Mouse (Mus musculus) heart, embryonic 10.5 days (tissue): Measurements from ENCODE around the gene Pth2. TPM values are rescaled to one million over a fixed set of nuclear protein-coding genes. Genes with fewer than 3 reads are reported as not detected.

Experiments
- DNase-seq: peaks from one replicate; pipeline ENCODE4 v3.0.0-alpha.2; 2017; ENCODE audit warnings: low spot score
- H3K27ac ChIP-seq: fragments of 300-500 bp; sonication (generic); 2 replicates; pipeline ENCODE4 v1.5.1; 2016; ENCODE audit warnings: mild to moderate bottlenecking
- H3K27me3 ChIP-seq: fragments of 300-500 bp; sonication (generic); 2 replicates; pipeline ENCODE4 v1.6.1; 2016; ENCODE audit warnings: mild to moderate bottlenecking; ENCODE audit not compliant: poor library complexity, insufficient read depth, severe bottlenecking
- H3K36me3 ChIP-seq: fragments of 300-500 bp; sonication (generic); 2 replicates; pipeline ENCODE4 v1.6.1; 2016; ENCODE audit warnings: mild to moderate bottlenecking, moderate library complexity
- H3K4me1 ChIP-seq: fragments of 300-500 bp; sonication (generic); 2 replicates; pipeline ENCODE4 v1.6.1; 2016; ENCODE audit warnings: mild to moderate bottlenecking
- H3K4me3 ChIP-seq: fragments of 300-500 bp; sonication (generic); 2 replicates; pipeline ENCODE4 v1.5.1; 2016; ENCODE audit warnings: mild to moderate bottlenecking, moderate library complexity
- H3K9me3 ChIP-seq: fragments of 300-500 bp; sonication (generic); 2 replicates; pipeline ENCODE4 v1.6.1; 2016; ENCODE audit warnings: mild to moderate bottlenecking, moderate library complexity
- whole genome bisulfite sequencing: fragments of 180-500 bp; shearing (Covaris S2); methylation state at CpG from one replicate; pipeline ENCODE4 v1.1.7; 2016; 5-methylcytosine and 5-hydroxymethylcytosine counted together
- polyA plus RNA-seq: library from polyadenylated mRNA; unstranded; fragments of >200 nt; fragmentation: Nextera tagmentation; extraction: Ambion mirVana; gene quantifications from 2 replicates; pipeline ENCODE4 v1.2.1, GENCODE M21; 2016

Gene Pth2
- polyA plus RNA-seq, result 0.41 TPM in 1 of 2 replicates, not detected in the other

- peaks cover 33% of the 10 kb centered on the region for H3K4me1 ChIP-seq
- H3K36me3 ChIP-seq, result no peaks in the 10 kb centered on the region
- H3K9me3 ChIP-seq, result no peaks in the 10 kb centered on the region
- 22% methylated on average over 20 of the region's 20 CpGs for WGBS
- H3K4me3 ChIP-seq, result peak within 1 kb of the TSS; percentile 49
- peaks cover 100% of the 10 kb centered on the region for H3K27me3 ChIP-seq
- no peak within 1 kb of the TSS for H3K27ac ChIP-seq
- DNase-seq, result no peak
These were observed at the start of gene Pth2 for GRCm38 (mm10) chr7:45180896-45181477. Gene Pth2 (plus strand): TSS chr7:45180995.

GRCm38 (mm10) chr7:45131850-45132249, 48.9 kb upstream of the Pth2 start:
- Histone ChIP-seq H3K9me3 (no peaks in the 10 kb centered on the region), H3K27me3 (peaks cover 24% of the 10 kb centered on the region), H3K4me1 (peaks cover 45% of the 10 kb centered on the region), H3K27ac (peak overlapping the region; percentile 65), H3K4me3 (no peak overlapping the region), H3K36me3 (peaks cover 8% of the 10 kb centered on the region)
- DNase-seq, result no peak
- WGBS, result 62% methylated on average over 11 of the region's 11 CpGs

GRCm38 (mm10) chr7:45133446-45134159, 47.2 kb upstream of the Pth2 start:
- Histone ChIP-seq H3K27ac (no peak overlapping the region), H3K4me1 (peaks cover 38% of the 10 kb centered on the region), H3K4me3 (no peak overlapping the region), H3K9me3 (no peaks in the 10 kb centered on the region), H3K27me3 (peaks cover 30% of the 10 kb centered on the region), H3K36me3 (no peaks in the 10 kb centered on the region)
- DNase-seq, result no peak
- WGBS, result 75% methylated on average over 8 of the region's 8 CpGs

- H3K9me3 ChIP-seq, result no peaks in the 10 kb centered on the region
- H3K27ac ChIP-seq, result peak overlapping the region; percentile 87; the same call in 1 of the 2 replicates
- DNase-seq, result peak; percentile 88
- peaks cover 30% of the 10 kb centered on the region for H3K27me3 ChIP-seq
- WGBS, result 6% methylated on average over 12 of the region's 12 CpGs
- H3K4me3 ChIP-seq, result 0 out of 2 replicates have a peak overlapping the region, but pooled peaks have one; percentile 78
- H3K4me1 ChIP-seq, result peaks cover 36% of the 10 kb centered on the region
- no peaks in the 10 kb centered on the region for H3K36me3 ChIP-seq
These were observed 46.2 kb upstream of the Pth2 start for GRCm38 (mm10) chr7:45134544-45135026.

GRCm38 (mm10) chr7:45135370-45135769, 45.4 kb upstream of the Pth2 start:
- H3K27ac ChIP-seq, result peak overlapping the region; percentile 87; the same call in 1 of the 2 replicates
- no peaks in the 10 kb centered on the region for H3K36me3 ChIP-seq
- DNase-seq, result no peak
- 55% methylated on average over 3 of the region's 3 CpGs for WGBS
- peaks cover 30% of the 10 kb centered on the region for H3K27me3 ChIP-seq
- no peaks in the 10 kb centered on the region for H3K9me3 ChIP-seq
- H3K4me1 ChIP-seq, result peaks cover 39% of the 10 kb centered on the region
- H3K4me3 ChIP-seq, result peak overlapping the region; percentile 78

GRCm38 (mm10) chr7:45135993-45136567, 44.7 kb upstream of the Pth2 start, which contains the start of the genes Gm45713 and Flt3l:
Gene Gm45713 (minus strand): TSS chr7:45136231.
Gene Flt3l (minus strand): TSS chr7:45136432.
- Histone ChIP-seq H3K9me3 (no peaks in the 10 kb centered on the region), H3K4me3 (peak within 1 kb of the TSS; percentile 78), H3K36me3 (no peaks in the 10 kb centered on the region), H3K27me3 (peaks cover 30% of the 10 kb centered on the region), H3K27ac (peak within 1 kb of the TSS; percentile 87), H3K4me1 (peaks cover 39% of the 10 kb centered on the region)
- peak; percentile 94 for DNase-seq
- 4% methylated on average over 29 of the region's 29 CpGs for WGBS

GRCm38 (mm10) chr7:45137171-45138006, 43.4 kb upstream of the Pth2 start:
- no peaks in the 10 kb centered on the region for H3K9me3 ChIP-seq
- H3K36me3 ChIP-seq, result peaks cover 11% of the 10 kb centered on the region
- H3K4me3 ChIP-seq, result 0 out of 2 replicates have a peak overlapping the region, but pooled peaks have one; percentile 16
- peaks cover 24% of the 10 kb centered on the region for H3K27me3 ChIP-seq
- 58% methylated on average over 12 of the region's 12 CpGs for WGBS
- peak; percentile 91 for DNase-seq
- peaks cover 31% of the 10 kb centered on the region for H3K4me1 ChIP-seq
- H3K27ac ChIP-seq, result peak overlapping the region; percentile 42

GRCm38 (mm10) chr7:45138403-45138802, 42.4 kb upstream of the Pth2 start:
- Histone ChIP-seq H3K4me3 (no peak overlapping the region), H3K36me3 (peaks cover 20% of the 10 kb centered on the region), H3K9me3 (no peaks in the 10 kb centered on the region), H3K4me1 (peaks cover 31% of the 10 kb centered on the region), H3K27ac (peak overlapping the region; percentile 42), H3K27me3 (peaks cover 24% of the 10 kb centered on the region)
- WGBS, result 87% methylated on average over 1 of the region's 1 CpGs
- no peak for DNase-seq

GRCm38 (mm10) chr7:45139904-45140723, 40.7 kb upstream of the Pth2 start:
- no peak overlapping the region for H3K27ac ChIP-seq
- H3K4me1 ChIP-seq, result peaks cover 17% of the 10 kb centered on the region
- peaks cover 36% of the 10 kb centered on the region for H3K36me3 ChIP-seq
- no peaks in the 10 kb centered on the region for H3K9me3 ChIP-seq
- H3K4me3 ChIP-seq, result no peak overlapping the region
- WGBS, result 77% methylated on average over 8 of the region's 8 CpGs
- H3K27me3 ChIP-seq, result peaks cover 15% of the 10 kb centered on the region
- DNase-seq, result no peak

GRCm38 (mm10) chr7:45141319-45141718, 39.5 kb upstream of the Pth2 start:
- peaks cover 48% of the 10 kb centered on the region for H3K36me3 ChIP-seq
- no peak for DNase-seq
- H3K4me3 ChIP-seq, result no peak overlapping the region
- 89% methylated on average over 3 of the region's 3 CpGs for WGBS
- H3K4me1 ChIP-seq, result 0 out of 2 replicates have a peak, but pooled peaks cover 9% of the 10 kb centered on the region
- H3K9me3 ChIP-seq, result no peaks in the 10 kb centered on the region
- no peak overlapping the region for H3K27ac ChIP-seq
- H3K27me3 ChIP-seq, result peaks cover 5% of the 10 kb centered on the region; the same call in 1 of the 2 replicates

GRCm38 (mm10) chr7:45141914-45142313, 38.9 kb upstream of the Pth2 start:
- no peak for DNase-seq
- Histone ChIP-seq H3K4me3 (no peak overlapping the region), H3K4me1 (0 out of 2 replicates have a peak, but pooled peaks cover 9% of the 10 kb centered on the region), H3K27me3 (peaks cover 5% of the 10 kb centered on the region; the same call in 1 of the 2 replicates), H3K36me3 (peaks cover 54% of the 10 kb centered on the region), H3K9me3 (no peaks in the 10 kb centered on the region), H3K27ac (no peak overlapping the region)
- WGBS, result 87% methylated on average over 5 of the region's 5 CpGs
